In genomic region chr6:48740501-48741169, GRCm38 (mm10) we compare ENCODE assay signal across 17 mouse cellular contexts. TPM values are rescaled to one million over a fixed set of nuclear protein-coding genes. Genes with fewer than 3 reads are reported as not detected.
DNase-seq lines count a peak whose midpoint lies in the region; ATAC-seq and TF ChIP-seq lines count a peak whose summit lies in the region.
"Had no signal": no experiment of that assay in that cellular context is flagged by ENCODE, and none has a peak within 500 bp of the region (broad histone marks: within the 10 kb centered on the region; RNA-seq: fewer than 3 reads in every experiment).

No protein-coding gene starts in this region.

- peak overlapping the region; percentile 1; the same call in 1 of the 2 replicates for H3K4me3 ChIP-seq in kidney, embryonic 15.5 days (replicated peaks)
- H3K4me3 ChIP-seq in stomach, postnatal 0 days (ENCODE audit: low read depth, low read length), result no peak overlapping the region
- H3K4me3 ChIP-seq: embryonic facial prominence, embryonic 12.5 days; forebrain, embryonic 12.5 days had no signal

- 66% methylated on average over 3 of the region's 3 CpGs for WGBS in kidney, embryonic 15.5 days
- 59% methylated on average over 3 of the region's 3 CpGs for WGBS in stomach, postnatal 0 days

- no peaks in the 10 kb centered on the region for H3K36me3 ChIP-seq in kidney, embryonic 15.5 days
- no peaks in the 10 kb centered on the region for H3K36me3 ChIP-seq in stomach, postnatal 0 days (ENCODE audit: control insufficient read depth, insufficient read depth, low read length)
- H3K36me3 ChIP-seq: embryonic facial prominence, embryonic 12.5 days; forebrain, embryonic 12.5 days; G1E had no signal

- H3K9me3 ChIP-seq in kidney, embryonic 15.5 days (replicated peaks), result no peaks in the 10 kb centered on the region
- no peaks in the 10 kb centered on the region for H3K9me3 ChIP-seq in stomach, postnatal 0 days (ENCODE audit: control insufficient read depth, low read length)
- H3K9me3 ChIP-seq: embryonic facial prominence, embryonic 12.5 days; forebrain, embryonic 12.5 days; G1E had no signal

- TF ChIP-seq EP300 in stomach, postnatal 0 days (optimal IDR thresholded peaks at IDR 0.05), result no peak

- TF ChIP-seq CTCF in stomach, postnatal 0 days (IDR thresholded peaks at IDR 0.05; ENCODE audit: low read depth), result no peak

- H3K9ac ChIP-seq in kidney, embryonic 15.5 days, result no peak overlapping the region
- no peak overlapping the region for H3K9ac ChIP-seq in stomach, postnatal 0 days (ENCODE audit: low read length)
- H3K9ac ChIP-seq: embryonic facial prominence, embryonic 12.5 days; forebrain, embryonic 12.5 days had no signal

- peak overlapping the region; percentile 86 for H3K4me2 ChIP-seq in kidney, embryonic 15.5 days
- no peak overlapping the region for H3K4me2 ChIP-seq in stomach, postnatal 0 days (replicated peaks; ENCODE audit: low read depth)
- H3K4me2 ChIP-seq: embryonic facial prominence, embryonic 12.5 days; forebrain, embryonic 12.5 days; midbrain, embryonic 11.5 days had no signal

- H3K27ac ChIP-seq in kidney, embryonic 15.5 days, result peak overlapping the region; percentile 69
- 0 out of 2 replicates have a peak overlapping the region, but pooled peaks have one; percentile 13 for H3K27ac ChIP-seq in stomach, postnatal 0 days (replicated peaks)
- H3K27ac ChIP-seq: embryonic facial prominence, embryonic 12.5 days; forebrain, embryonic 12.5 days had no signal

- no peak for ATAC-seq in CD4-positive, CD25-positive, alpha-beta regulatory T cell, adult 4 months
- ATAC-seq in kidney, embryonic 15.5 days (replicated peaks; ENCODE audit: low FRiP score), result no peak
- ATAC-seq in stomach, postnatal 0 days (ENCODE audit: low FRiP score, low TSS enrichment), result no peak
- ATAC-seq: inflammation-experienced regulatory T-cells, adult 6 months had no signal

- DNase-seq in CD4-positive, CD25-positive, alpha-beta regulatory T cell, adult 2 months (ENCODE audit: low read depth, low spot score), result peak; percentile 51
- no peak for DNase-seq in kidney, adult 11 months
- peak; percentile 16 for DNase-seq in thymus, postnatal 0 days (ENCODE audit: low spot score)
- DNase-seq in thymus, postnatal 4 days, result no peak
- DNase-seq in stomach, postnatal 0 days (ENCODE audit: low spot score), result no peak
- DNase-seq in adrenal gland, postnatal 36 days, result no peak
- DNase-seq: cerebellum, adult 9-11 months; gastrocnemius, postnatal 25 days; left cerebral cortex, postnatal 4 days had no signal

- peaks cover 24% of the 10 kb centered on the region for H3K4me1 ChIP-seq in kidney, embryonic 15.5 days
- H3K4me1 ChIP-seq in stomach, postnatal 0 days (replicated peaks; ENCODE audit: control insufficient read depth, insufficient read depth), result peaks cover 2% of the 10 kb centered on the region; the same call in 1 of the 2 replicates

- H3K27me3 ChIP-seq in kidney, embryonic 15.5 days, result peaks cover 35% of the 10 kb centered on the region
- no peaks in the 10 kb centered on the region for H3K27me3 ChIP-seq in stomach, postnatal 0 days (ENCODE audit: control insufficient read depth, insufficient read depth, low read length)

RNA-seq across cellular contexts. Expression of gene Gimap1, which starts 1.8 kb away (rescaled TPM):
- polyA plus RNA-seq in CD4-positive, CD25-positive, alpha-beta regulatory T cell, adult 4 months (2017; shearing (Covaris generic)), result 100 to 1,000 TPM; 342 to 402 TPM
- 32.4 and 33.1 TPM in 2 replicates for polyA plus RNA-seq in kidney, embryonic 15.5 days (2015; fragmentation: Nextera tagmentation; extraction: Ambion mirVana)
- 148 and 170 TPM in 2 replicates for polyA plus RNA-seq in thymus, postnatal 0 days (2015; fragmentation: Nextera tagmentation; extraction: Ambion mirVana)
- 7.2 and 7.8 TPM in 2 replicates for polyA plus RNA-seq in stomach, postnatal 0 days (2015; fragmentation: Nextera tagmentation; extraction: Ambion mirVana)
- 10 to 100 TPM; 10.8 to 15.4 TPM for total RNA-seq in adrenal gland, postnatal 36 days (2021)
- total RNA-seq: G1E had no signal
- polyA plus RNA-seq: G1E had no signal

RNA-seq across cellular contexts. Expression of gene Gimap5, which starts 5.4 kb away (rescaled TPM):
- 100 to 1,000 TPM; 196 to 256 TPM for polyA plus RNA-seq in CD4-positive, CD25-positive, alpha-beta regulatory T cell, adult 4 months (2017; shearing (Covaris generic))
- polyA plus RNA-seq in kidney, embryonic 15.5 days (2015; fragmentation: Nextera tagmentation; extraction: Ambion mirVana), result 16.4 and 16.5 TPM in 2 replicates
- 23.7 and 29.6 TPM in 2 replicates for polyA plus RNA-seq in thymus, postnatal 0 days (2015; fragmentation: Nextera tagmentation; extraction: Ambion mirVana)
- polyA plus RNA-seq in stomach, postnatal 0 days (2015; fragmentation: Nextera tagmentation; extraction: Ambion mirVana), result 5.4 and 6.1 TPM in 2 replicates
- 10 to 100 TPM; 13.3 to 18.2 TPM for total RNA-seq in adrenal gland, postnatal 36 days (2021)
- polyA plus RNA-seq: G1E had no signal

RNA-seq across cellular contexts. Expression of gene Gimap7, which starts 22.2 kb away (rescaled TPM):
- 100 to 1,000 TPM; 600 to 617 TPM for polyA plus RNA-seq in CD4-positive, CD25-positive, alpha-beta regulatory T cell, adult 4 months (2017; shearing (Covaris generic))
- not detected in 2 replicates for polyA plus RNA-seq in kidney, embryonic 15.5 days (2015; fragmentation: Nextera tagmentation; extraction: Ambion mirVana)
- polyA plus RNA-seq in thymus, postnatal 0 days (2015; fragmentation: Nextera tagmentation; extraction: Ambion mirVana), result 6.5 and 6.7 TPM in 2 replicates
- polyA plus RNA-seq in stomach, postnatal 0 days (2015; fragmentation: Nextera tagmentation; extraction: Ambion mirVana), result not detected in 2 replicates
- total RNA-seq in adrenal gland, postnatal 36 days (2021), result under 1 TPM in 1 of 2 experiments, not detected in 1; 0.53 TPM
- total RNA-seq: gastrocnemius, postnatal 25 days; layer of hippocampus, postnatal 14 days; left cerebral cortex, postnatal 4 days had no signal
- polyA plus RNA-seq: embryonic facial prominence, embryonic 12.5 days; forebrain, embryonic 12.5 days; G1E; midbrain, embryonic 11.5 days had no signal

RNA-seq across cellular contexts. Expression of gene Gm28053, which starts 22.2 kb away (rescaled TPM):
- polyA plus RNA-seq in CD4-positive, CD25-positive, alpha-beta regulatory T cell, adult 4 months (2017; shearing (Covaris generic)), result 10 to 100 TPM; 62.5 to 69.5 TPM
- polyA plus RNA-seq in kidney, embryonic 15.5 days (2015; fragmentation: Nextera tagmentation; extraction: Ambion mirVana), result 2.7 and 3.3 TPM in 2 replicates
- 11.0 and 13.9 TPM in 2 replicates for polyA plus RNA-seq in thymus, postnatal 0 days (2015; fragmentation: Nextera tagmentation; extraction: Ambion mirVana)
- polyA plus RNA-seq in stomach, postnatal 0 days (2015; fragmentation: Nextera tagmentation; extraction: Ambion mirVana), result 0.59 TPM in 1 of 2 replicates, not detected in the other
- 1 to 10 TPM; 2.9 to 3.3 TPM for total RNA-seq in adrenal gland, postnatal 36 days (2021)
- total RNA-seq: G1E; gastrocnemius, postnatal 25 days; left cerebral cortex, postnatal 4 days had no signal
- polyA plus RNA-seq: embryonic facial prominence, embryonic 12.5 days; forebrain, embryonic 12.5 days; G1E had no signal

RNA-seq across cellular contexts. Expression of gene Gimap3, which starts 30.0 kb away (rescaled TPM):
- polyA plus RNA-seq in CD4-positive, CD25-positive, alpha-beta regulatory T cell, adult 4 months (2017; shearing (Covaris generic)), result 1,000 to 10,000 TPM; 1,659 to 2,511 TPM
- 0.08 TPM in 1 of 2 replicates, not detected in the other for polyA plus RNA-seq in kidney, embryonic 15.5 days (2015; fragmentation: Nextera tagmentation; extraction: Ambion mirVana)
- 3.6 and 5.3 TPM in 2 replicates for polyA plus RNA-seq in thymus, postnatal 0 days (2015; fragmentation: Nextera tagmentation; extraction: Ambion mirVana)
- polyA plus RNA-seq in stomach, postnatal 0 days (2015; fragmentation: Nextera tagmentation; extraction: Ambion mirVana), result 0.07 and 0.10 TPM in 2 replicates
- 1 to 10 TPM; 2.9 to 8.5 TPM for total RNA-seq in adrenal gland, postnatal 36 days (2021)
- total RNA-seq: layer of hippocampus, postnatal 14 days; left cerebral cortex, postnatal 4 days had no signal
- polyA plus RNA-seq: embryonic facial prominence, embryonic 12.5 days; forebrain, embryonic 12.5 days; G1E; midbrain, embryonic 11.5 days had no signal

Comparison
In these comparisons a context has a peak if more than half of its experiments do, and no peak if none do; other contexts are left out.
1. DNase-seq: peak in CD4-positive, CD25-positive, alpha-beta regulatory T cell, adult 2 months (single experiment) and thymus, postnatal 0 days (single experiment); none in kidney, adult 11 months (single experiment), thymus, postnatal 4 days (single experiment), stomach, postnatal 0 days (single experiment) and adrenal gland, postnatal 36 days (0 of 2).
2. RNA of gene Gimap7, which starts 22.2 kb away (polyA plus RNA-seq): 600 to 617 TPM in CD4-positive, CD25-positive, alpha-beta regulatory T cell, adult 4 months; 6.5 to 6.7 TPM in thymus, postnatal 0 days, not detected in kidney, embryonic 15.5 days and not detected in stomach, postnatal 0 days; every median in the first group is over 10 times any median in the second.